Mouse (Mus musculus) MEL (cell line): ENCODE results near the gene Msi2.

Experiments used
- BHLHE40 ChIP-seq: IDR thresholded peaks from 2 replicates; pipeline ENCODE4 v1.6.1; 2012; ENCODE audit warnings: low read depth, mild to moderate bottlenecking, inconsistent platforms, low read length, improper control_type of control experiment, borderline replicate concordance
- CTCF ChIP-seq, 3 experiments: IDR thresholded peaks in 2 of 3; conservative IDR thresholded peaks in 1 of 3; 2 replicates each; pipeline ENCODE4 v1.5.1; 2011 to 2012; ENCODE audit warnings: low read length in 3 of 3, low read depth in 2 of 3, mild to moderate bottlenecking in 2 of 3, improper control_type of control experiment in 1 of 3, inconsistent platforms in 1 of 3, mixed read lengths in 1 of 3, moderate library complexity in 1 of 3; ENCODE audit not compliant: control insufficient read depth in 1 of 3, insufficient read depth in 1 of 3, poor library complexity in 1 of 3, severe bottlenecking in 1 of 3
- E2F4 ChIP-seq: IDR thresholded peaks from 2 replicates; pipeline ENCODE4 v1.6.1; 2011; ENCODE audit warnings: low read depth, low read length, improper control_type of control experiment, borderline replicate concordance
- GATA1 ChIP-seq: IDR thresholded peaks from 2 replicates; pipeline ENCODE4 v1.6.1; 2011; ENCODE audit warnings: low read depth, low read length, improper control_type of control experiment
- MEF2A ChIP-seq: IDR thresholded peaks from 2 replicates; pipeline ENCODE4 v1.6.1; 2014; ENCODE audit warnings: low read depth, mild to moderate bottlenecking, inconsistent platforms, low read length, improper control_type of control experiment; ENCODE audit not compliant: poor library complexity, insufficient replicate concordance, severe bottlenecking; ENCODE audit errors: extremely low read depth
- POLR2A ChIP-seq, 2 experiments: IDR thresholded peaks; 2 replicates each; pipeline ENCODE4 v1.6.1; 2011 to 2012; ENCODE audit warnings: low read length in 2 of 2, mild to moderate bottlenecking in 2 of 2, control low read depth in 1 of 2, improper control_type of control experiment in 1 of 2, low read depth in 1 of 2, moderate library complexity in 1 of 2; ENCODE audit not compliant: control insufficient read depth in 1 of 2, insufficient read depth in 1 of 2, poor library complexity in 1 of 2
- POLR2AphosphoS2 ChIP-seq: IDR thresholded peaks from 2 replicates; pipeline ENCODE4 v1.6.1; 2011; ENCODE audit warnings: low read length, improper control_type of control experiment
- POLR2AphosphoS5 ChIP-seq: IDR thresholded peaks from 2 replicates; pipeline ENCODE4 v1.6.1; 2012; ENCODE audit warnings: low read depth, borderline replicate concordance, mild to moderate bottlenecking, inconsistent platforms, low read length, moderate library complexity, mixed read lengths
- SIN3A ChIP-seq: IDR thresholded peaks from 2 replicates; pipeline ENCODE4 v1.6.1; 2012; ENCODE audit warnings: low read length, improper control_type of control experiment, inconsistent platforms
- TAL1 ChIP-seq: IDR thresholded peaks from 2 replicates; pipeline ENCODE4 v1.6.1; 2012; ENCODE audit warnings: mild to moderate bottlenecking, inconsistent platforms, low read length, moderate library complexity, mixed read lengths
- ZKSCAN1 ChIP-seq: IDR thresholded peaks from 2 replicates; pipeline ENCODE4 v1.6.1; 2012; ENCODE audit warnings: low read depth, mild to moderate bottlenecking, inconsistent platforms, low read length, improper control_type of control experiment, moderate library complexity
- ZMIZ1 ChIP-seq: IDR thresholded peaks from 2 replicates; pipeline ENCODE4 v1.6.1; 2012; ENCODE audit warnings: low read depth, mild to moderate bottlenecking, inconsistent platforms, low read length, improper control_type of control experiment, moderate library complexity

DNA sequence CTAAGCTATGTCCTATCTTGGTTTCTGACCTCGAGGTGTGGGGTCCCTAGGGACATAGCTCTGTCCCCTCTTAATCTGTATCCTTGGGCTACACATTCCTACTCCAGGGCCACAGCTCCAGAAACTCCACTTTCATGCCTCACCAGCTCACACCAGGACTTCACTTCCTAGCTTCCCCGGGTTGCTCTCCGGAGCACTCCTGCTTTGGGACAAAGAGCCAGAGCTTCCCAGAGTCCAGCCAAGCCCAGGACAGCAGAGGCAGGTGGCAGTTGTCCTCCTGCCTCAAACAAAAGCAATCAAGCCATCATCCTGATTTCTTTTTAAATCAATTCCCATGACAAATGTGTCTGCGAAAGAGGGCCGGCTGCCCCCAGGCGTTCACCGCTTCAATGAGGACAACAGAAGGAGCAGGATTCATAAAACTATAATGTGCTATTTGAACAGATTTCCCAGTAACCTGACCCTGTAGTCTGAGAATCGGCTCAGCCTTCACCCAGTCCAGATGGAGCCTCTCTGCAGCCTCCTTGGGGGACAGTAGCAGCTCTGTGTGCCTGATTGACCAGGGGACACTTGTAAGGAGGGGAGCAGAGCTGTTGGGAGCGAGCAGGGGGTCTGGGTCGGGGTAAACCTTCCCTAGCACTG, 409.1 kb downstream of the Msi2 start:
- TF ChIP-seq POLR2A (IDR thresholded peaks at IDR 0.05; ENCODE audit: control insufficient read depth in 1 of 2, insufficient read depth in 1 of 2, low read depth in 1 of 2, low read length in 2 of 2, poor library complexity in 1 of 2), result no peak
- no peak for TF ChIP-seq BHLHE40
- no peak for TF ChIP-seq CTCF (IDR thresholded peaks at IDR 0.05 in 2 of 3, conservative IDR thresholded peaks at IDR 0.05 in 1 of 3; ENCODE audit: control insufficient read depth in 1 of 3, insufficient read depth in 1 of 3, low read depth in 2 of 3, low read length in 3 of 3, poor library complexity in 1 of 3, severe bottlenecking in 1 of 3)
- no peak for TF ChIP-seq E2F4
- no peak for TF ChIP-seq GATA1
- no peak for TF ChIP-seq POLR2AphosphoS5
- TF ChIP-seq POLR2AphosphoS2, result no peak
- no peak for TF ChIP-seq SIN3A
- no peak for TF ChIP-seq ZKSCAN1
- TF ChIP-seq ZMIZ1, result no peak
- TF ChIP-seq TAL1, result no peak
- no peak for TF ChIP-seq MEF2A
